Mouse (Mus musculus) embryonic facial prominence, embryonic 11.5 days (tissue): ENCODE data around the gene Eral1. TPM values are rescaled to one million over a fixed set of nuclear protein-coding genes. Genes with fewer than 3 reads are reported as not detected.
"Not testable (repeated sequence)": the region's sequence is repeated elsewhere in the genome, so short reads cannot be mapped to it uniquely, and the experiment has no call there.

Experiments used
- ATAC-seq: fragments of 200-750 bp; cut with Nextera tagmentation; replicated peaks from 2 replicates; pipeline ENCODE4 v1.8.0; 2017; ENCODE audit warnings: low read depth; ENCODE audit not compliant: insufficient number of reproducible peaks, low FRiP score, low TSS enrichment
- DNase-seq: peaks from one replicate; pipeline ENCODE4 v3.0.0-alpha.2; 2015; ENCODE audit warnings: low spot score
- H3K27ac ChIP-seq: fragments of 300-500 bp; sonication (generic); replicated peaks from 2 replicates; pipeline ENCODE4 v1.5.1; 2014; ENCODE audit warnings: mild to moderate bottlenecking, low read depth, low read length, control low read depth
- H3K27me3 ChIP-seq: fragments of 300-500 bp; sonication (generic); 2 replicates; pipeline ENCODE4 v1.6.1; 2014; ENCODE audit warnings: mild to moderate bottlenecking, low read length, moderate library complexity, mixed read lengths; ENCODE audit not compliant: control insufficient read depth, insufficient read depth
- H3K36me3 ChIP-seq: fragments of 300-500 bp; sonication (generic); replicated peaks from 2 replicates; pipeline ENCODE4 v1.6.1; 2014; ENCODE audit warnings: low read depth, mild to moderate bottlenecking, low read length, moderate library complexity, mixed read lengths; ENCODE audit not compliant: control insufficient read depth, insufficient read depth
- H3K4me1 ChIP-seq: fragments of 300-500 bp; sonication (generic); 2 replicates; pipeline ENCODE4 v1.6.1; 2014; ENCODE audit warnings: low read length, mixed read lengths; ENCODE audit not compliant: control insufficient read depth, insufficient read depth
- H3K4me2 ChIP-seq: fragments of 300-500 bp; sonication (generic); 2 replicates; pipeline ENCODE4 v1.6.1; 2014; ENCODE audit warnings: low read depth, mild to moderate bottlenecking, control low read depth, low read length, moderate library complexity
- H3K4me3 ChIP-seq: fragments of 300-500 bp; sonication (generic); 2 replicates; pipeline ENCODE4 v1.5.1; 2014; ENCODE audit warnings: low read depth, low read length, control low read depth
- H3K9ac ChIP-seq: fragments of 300-500 bp; sonication (generic); replicated peaks from 2 replicates; pipeline ENCODE4 v1.6.1; 2014; ENCODE audit warnings: mild to moderate bottlenecking, control low read depth, low read length
- H3K9me3 ChIP-seq: fragments of 300-500 bp; sonication (generic); replicated peaks from 2 replicates; pipeline ENCODE4 v1.6.1; 2016; ENCODE audit warnings: mild to moderate bottlenecking, low read length, inconsistent platforms, mixed read lengths; ENCODE audit not compliant: control insufficient read depth
- WGBS: fragments of 180-500 bp; shearing (Covaris S2); extraction: QIAGEN DNeasy Blood & Tissue Kit; methylation state at CpG from one replicate; pipeline ENCODE4 v1.1.7; 2014; 5-methylcytosine and 5-hydroxymethylcytosine counted together
- polyA plus RNA-seq: library from polyadenylated mRNA; unstranded; fragments of >200 nt; fragmentation: Nextera tagmentation; extraction: Ambion mirVana; gene quantifications from 2 replicates; pipeline ENCODE4 v1.2.1, GENCODE M21; 2014

Gene Eral1
- polyA plus RNA-seq, 1 experiment from 2014 or later: 37.5 TPM

- no peak overlapping the region for H3K4me3 ChIP-seq
- H3K9ac ChIP-seq: no peak overlapping the region
- H3K4me1 ChIP-seq: no peaks in the 10 kb centered on the region
- no peaks in the 10 kb centered on the region for H3K27me3 ChIP-seq
- ATAC-seq: no peak
- H3K27ac ChIP-seq: no peak overlapping the region
- no peak overlapping the region for H3K4me2 ChIP-seq
- WGBS: 76% methylated on average over 5 of the region's 5 CpGs
- H3K36me3 ChIP-seq: no peaks in the 10 kb centered on the region
- no peaks in the 10 kb centered on the region for H3K9me3 ChIP-seq
- no peak for DNase-seq
These were observed 35.4 kb downstream of the Eral1 start for GRCm38 (mm10) chr11:78044758-78045251.

GRCm38 (mm10) chr11:78042290-78042870, 37.8 kb downstream of the Eral1 start:
- H3K4me1 ChIP-seq, DNase-seq, H3K27me3 ChIP-seq, H3K27ac ChIP-seq, H3K9me3 ChIP-seq, ATAC-seq, H3K4me2 ChIP-seq, H3K36me3 ChIP-seq, H3K4me3 ChIP-seq, H3K9ac ChIP-seq: not testable (repeated sequence)
- WGBS: 88% methylated on average over 4 of the region's 4 CpGs

- no peaks in the 10 kb centered on the region for H3K27me3 ChIP-seq
- H3K27ac ChIP-seq: no peak overlapping the region
- DNase-seq (no peak), ATAC-seq (no peak)
- H3K4me2 ChIP-seq: no peak overlapping the region
- no peaks in the 10 kb centered on the region; the same call in 1 of the 2 replicates for H3K4me1 ChIP-seq
- 68% methylated on average over 2 of the region's 2 CpGs for WGBS
- no peaks in the 10 kb centered on the region for H3K36me3 ChIP-seq
- H3K9ac ChIP-seq: no peak overlapping the region
- H3K9me3 ChIP-seq: no peaks in the 10 kb centered on the region
- H3K4me3 ChIP-seq: no peak overlapping the region
These were observed 39.3 kb downstream of the Eral1 start for GRCm38 (mm10) chr11:78040878-78041277.

- no peaks in the 10 kb centered on the region for H3K27me3 ChIP-seq
- ATAC-seq (peak; percentile 84), DNase-seq (peak; percentile 82)
- H3K9ac ChIP-seq: peak within 1 kb of the TSS; percentile 86
- H3K9me3 ChIP-seq: no peaks in the 10 kb centered on the region
- WGBS: 5% methylated on average over 44 of the region's 55 CpGs
- peak within 1 kb of the TSS; percentile 88 for H3K4me3 ChIP-seq
- H3K36me3 ChIP-seq: no peaks in the 10 kb centered on the region; the same call in 1 of the 2 replicates
- no peak within 1 kb of the TSS; the same call in 1 of the 2 replicates for H3K27ac ChIP-seq
- H3K4me2 ChIP-seq: peak within 1 kb of the TSS; percentile 87
- H3K4me1 ChIP-seq: no peaks in the 10 kb centered on the region; the same call in 1 of the 2 replicates
These were observed 42.1 kb downstream of the Eral1 start, which contains the start of gene Flot2 for GRCm38 (mm10) chr11:78037831-78038752. TSS of gene Flot2 (plus strand) at chr11:78037931.

- 84% methylated on average over 10 of the region's 10 CpGs for WGBS
- Histone ChIP-seq H3K4me2 (no peak overlapping the region), H3K36me3 (no peaks in the 10 kb centered on the region; the same call in 1 of the 2 replicates), H3K9ac (no peak overlapping the region), H3K27ac (no peak overlapping the region), H3K9me3 (no peaks in the 10 kb centered on the region), H3K4me1 (no peaks in the 10 kb centered on the region; the same call in 1 of the 2 replicates), H3K27me3 (no peaks in the 10 kb centered on the region), H3K4me3 (no peak overlapping the region)
- ATAC-seq (no peak), DNase-seq (no peak)
These were observed 43.4 kb downstream of the Eral1 start for GRCm38 (mm10) chr11:78036791-78037190.

GRCm38 (mm10) chr11:78033931-78034617, 46.1 kb downstream of the Eral1 start:
- no peak for DNase-seq
- H3K9ac ChIP-seq: no peak overlapping the region
- H3K36me3 ChIP-seq: no peaks in the 10 kb centered on the region; the same call in none of the 2 replicates
- H3K4me2 ChIP-seq: no peak overlapping the region
- WGBS: 92% methylated on average over 23 of the region's 23 CpGs
- H3K4me1 ChIP-seq: no peaks in the 10 kb centered on the region; the same call in 1 of the 2 replicates
- no peaks in the 10 kb centered on the region for H3K9me3 ChIP-seq
- ATAC-seq: no peak
- no peak overlapping the region for H3K27ac ChIP-seq
- no peaks in the 10 kb centered on the region for H3K27me3 ChIP-seq
- no peak overlapping the region for H3K4me3 ChIP-seq

GRCm38 (mm10) chr11:78032809-78033195, 47.4 kb downstream of the Eral1 start:
- no peak for ATAC-seq
- Histone ChIP-seq H3K9ac (peak overlapping the region; percentile 80), H3K36me3 (peaks cover 2% of the 10 kb centered on the region), H3K27ac (0 out of 2 replicates have a peak overlapping the region, but pooled peaks have one; percentile 81), H3K4me1 (no peaks in the 10 kb centered on the region), H3K9me3 (no peaks in the 10 kb centered on the region), H3K27me3 (no peaks in the 10 kb centered on the region), H3K4me2 (peak overlapping the region; percentile 94), H3K4me3 (peak overlapping the region; percentile 64)
- DNase-seq: no peak
- WGBS: 13% methylated on average over 5 of the region's 5 CpGs
